ENCODE assay signal across 25 mouse cellular contexts in the genomic region with DNA sequence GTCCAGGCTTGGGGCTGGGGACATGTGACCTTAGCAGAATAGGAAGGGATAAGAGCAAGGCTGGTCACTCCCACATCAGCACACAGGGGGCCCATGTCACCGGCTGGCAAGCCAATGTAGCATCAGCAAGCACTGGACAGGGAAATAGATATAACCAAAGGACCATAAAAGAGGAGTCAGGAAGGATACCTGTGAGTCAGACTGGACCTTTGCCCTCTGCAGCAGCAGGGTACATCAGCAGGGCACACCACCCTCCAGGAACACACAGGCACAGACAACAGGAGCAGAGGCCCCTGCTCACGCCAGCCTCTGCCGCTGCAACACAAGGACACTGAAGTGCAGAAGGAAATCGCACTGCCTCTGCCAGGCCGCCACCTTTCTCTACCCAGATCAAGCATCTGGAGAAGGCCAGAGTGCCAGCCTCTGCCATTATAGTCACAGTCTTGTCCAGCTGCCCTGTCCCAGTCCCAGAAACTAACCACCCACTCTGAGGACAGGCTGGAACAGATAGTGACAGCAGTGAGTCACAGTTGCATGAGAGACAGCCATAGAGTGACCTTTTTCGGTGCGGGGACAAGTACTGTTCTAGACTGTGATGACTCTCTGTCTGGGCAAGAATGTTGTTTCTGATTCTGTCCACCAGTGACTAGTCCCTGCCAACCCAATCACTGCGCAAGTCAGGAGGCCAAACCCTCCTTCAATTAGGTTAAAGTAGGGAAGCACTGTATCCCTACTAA. TPM values are rescaled to one million over a fixed set of nuclear protein-coding genes. Genes with fewer than 3 reads are reported as not detected.
DNase-seq lines count a peak whose midpoint lies in the region; ATAC-seq lines count a peak whose summit lies in the region.
"Had no signal": no experiment of that assay in that cellular context is flagged by ENCODE, and none has a peak within 500 bp of the region (broad histone marks: within the 10 kb centered on the region; RNA-seq: fewer than 3 reads in every experiment).

No protein-coding gene starts in this region.

- no peak overlapping the region for H3K4me3 ChIP-seq in intestine, embryonic 14.5 days (ENCODE audit: low read depth, low read length)
- H3K4me3 ChIP-seq in midbrain, embryonic 14.5 days (replicated peaks; ENCODE audit: low read depth, low read length): no peak overlapping the region
- H3K4me3 ChIP-seq: embryonic facial prominence, embryonic 13.5 days; forebrain, embryonic 13.5 days; heart, embryonic 10.5 days; hindbrain, embryonic 12.5 days had no signal

- H3K9me3 ChIP-seq in intestine, embryonic 14.5 days (ENCODE audit: control insufficient read depth, low read length): no peaks in the 10 kb centered on the region
- H3K9me3 ChIP-seq in midbrain, embryonic 14.5 days (ENCODE audit: control insufficient read depth, low read length): no peaks in the 10 kb centered on the region
- H3K9me3 ChIP-seq: embryonic facial prominence, embryonic 13.5 days; forebrain, embryonic 13.5 days; heart, embryonic 10.5 days; hindbrain, embryonic 12.5 days had no signal

- H3K27me3 ChIP-seq in intestine, embryonic 14.5 days (replicated peaks; ENCODE audit: control insufficient read depth, insufficient read depth, low read length): no peaks in the 10 kb centered on the region
- no peaks in the 10 kb centered on the region for H3K27me3 ChIP-seq in midbrain, embryonic 14.5 days (ENCODE audit: control insufficient read depth, insufficient read depth, low read length)
- H3K27me3 ChIP-seq: forebrain, embryonic 13.5 days; hindbrain, embryonic 12.5 days had no signal

- no peaks in the 10 kb centered on the region for H3K4me1 ChIP-seq in intestine, embryonic 14.5 days (replicated peaks; ENCODE audit: control insufficient read depth, insufficient read depth, low read length)
- H3K4me1 ChIP-seq in midbrain, embryonic 14.5 days (ENCODE audit: control insufficient read depth, insufficient read depth, low read length): peaks cover 32% of the 10 kb centered on the region
- H3K4me1 ChIP-seq: heart, embryonic 10.5 days had no signal

- DNase-seq in adrenal gland, adult (ENCODE audit: inconsistent age in 2 of 2, low spot score in 1 of 2): peak; percentile 57 to 73
- no peak for DNase-seq in adrenal gland, postnatal 4 days (ENCODE audit: low spot score in 2 of 2)
- peak; percentile 35 for DNase-seq in adrenal gland, postnatal 10 days
- no peak for DNase-seq in intestine, embryonic 14.5 days (ENCODE audit: low spot score)
- DNase-seq in large intestine, adult 2 months (ENCODE audit: low read depth, low spot score): peak; percentile 35
- DNase-seq in right cerebral cortex, adult 18-20 months: no peak
- no peak for DNase-seq in midbrain, embryonic 14.5 days
- DNase-seq: B cell, adult 2 months; cerebellum, adult 18-20 months; cerebellum, adult 9-11 months; cerebellum, postnatal 36 days; forebrain, postnatal 0 days; gastrocnemius, postnatal 10 days; heart, adult 18-20 months; heart, postnatal 10 days; heart, postnatal 4 days had no signal

- H3K4me2 ChIP-seq in intestine, embryonic 14.5 days (ENCODE audit: low read length): no peak overlapping the region
- H3K4me2 ChIP-seq in midbrain, embryonic 14.5 days (ENCODE audit: low read length): no peak overlapping the region
- H3K4me2 ChIP-seq: embryonic facial prominence, embryonic 13.5 days; forebrain, embryonic 13.5 days; hindbrain, embryonic 12.5 days had no signal

- WGBS in intestine, embryonic 14.5 days: 81% methylated on average over 8 of the region's 8 CpGs
- 51% methylated on average over 8 of the region's 8 CpGs for WGBS in large intestine, adult 2 months
- WGBS in midbrain, embryonic 14.5 days: 87% methylated on average over 8 of the region's 8 CpGs

- H3K27ac ChIP-seq in intestine, embryonic 14.5 days (ENCODE audit: low read depth): no peak overlapping the region
- H3K27ac ChIP-seq in midbrain, embryonic 14.5 days (replicated peaks; ENCODE audit: low read depth, low read length): no peak overlapping the region
- H3K27ac ChIP-seq: embryonic facial prominence, embryonic 13.5 days; forebrain, embryonic 13.5 days; heart, embryonic 10.5 days; hindbrain, embryonic 12.5 days had no signal

- ATAC-seq in intestine, embryonic 14.5 days (replicated peaks; ENCODE audit: low FRiP score, low TSS enrichment, low read depth): peak; percentile 72; the same call in 1 of the 2 replicates
- ATAC-seq in cerebellum, adult (ENCODE audit: insufficient number of reproducible peaks, low FRiP score, low TSS enrichment): no peak
- ATAC-seq in midbrain, embryonic 14.5 days (ENCODE audit: low FRiP score, low TSS enrichment): no peak
- ATAC-seq: CD4-positive, CD25-positive, alpha-beta regulatory T cell, adult 4 months; forebrain, embryonic 13.5 days; forebrain, postnatal 0 days; hindbrain, embryonic 16.5 days; inflammation-experienced regulatory T-cells, adult 6 months had no signal

- no peak overlapping the region for H3K9ac ChIP-seq in intestine, embryonic 14.5 days (ENCODE audit: low read length)
- H3K9ac ChIP-seq in midbrain, embryonic 14.5 days (replicated peaks; ENCODE audit: low read length): no peak overlapping the region
- H3K9ac ChIP-seq: embryonic facial prominence, embryonic 13.5 days; forebrain, embryonic 13.5 days; forebrain, postnatal 0 days; hindbrain, embryonic 12.5 days had no signal

- no peaks in the 10 kb centered on the region for H3K36me3 ChIP-seq in intestine, embryonic 14.5 days (ENCODE audit: control insufficient read depth, insufficient read depth, low read length)
- H3K36me3 ChIP-seq in midbrain, embryonic 14.5 days (ENCODE audit: control insufficient read depth, insufficient read depth, low read length): no peaks in the 10 kb centered on the region
- H3K36me3 ChIP-seq: embryonic facial prominence, embryonic 13.5 days; G1E; heart, embryonic 10.5 days; hindbrain, embryonic 12.5 days had no signal

RNA-seq across cellular contexts. Expression of a gene that starts 34.5 kb away (rescaled TPM):
- 10 to 100 TPM; 14.5 to 16.6 TPM for total RNA-seq in adrenal gland, postnatal 4 days (2021)
- total RNA-seq in adrenal gland, postnatal 10 days (2021): 1 to 10 TPM; 6.6 to 9.5 TPM
- polyA plus RNA-seq in intestine, embryonic 14.5 days (2014; fragmentation: Nextera tagmentation; extraction: Ambion mirVana): 8.9 and 9.0 TPM in 2 replicates
- polyA plus RNA-seq in large intestine, adult 2 months (2012; rRNA removed): 3.0 TPM in 2 replicates
- polyA plus RNA-seq in midbrain, embryonic 14.5 days (2014; fragmentation: Nextera tagmentation; extraction: Ambion mirVana): 41.2 and 43.2 TPM in 2 replicates
- polyA plus RNA-seq: G1E had no signal

Comparison
In these comparisons a context has a peak if more than half of its experiments do, and no peak if none do; other contexts are left out.
1. DNase-seq: peak in adrenal gland, adult (2 of 2), adrenal gland, postnatal 10 days (single experiment) and large intestine, adult 2 months (single experiment); none in adrenal gland, postnatal 4 days (0 of 2), intestine, embryonic 14.5 days (single experiment), right cerebral cortex, adult 18-20 months (single experiment) and midbrain, embryonic 14.5 days (single experiment).